Mouse (Mus musculus): Measurements from ENCODE around the gene Stard8.
"Not testable (repeated sequence)": the region's sequence is repeated elsewhere in the genome, so short reads cannot be mapped to it uniquely, and the experiment has no call there.

Gene Stard8

GRCm38 (mm10) chrX:99048111-99048510 lies 45.1 kb downstream of the Stard8 start:
- no peak for DNase-seq (ENCODE audit: low read depth)

GRCm38 (mm10) chrX:99049247-99049646 lies 46.2 kb downstream of the Stard8 start:
- peak; percentile 5 for DNase-seq (ENCODE audit: low read depth)

GRCm38 (mm10) chrX:99050736-99051481 lies 47.9 kb downstream of the Stard8 start:
- DNase-seq (ENCODE audit: low read depth), result no peak

GRCm38 (mm10) chrX:99052255-99052654 lies 49.2 kb downstream of the Stard8 start:
- DNase-seq (ENCODE audit: low read depth), result no peak

- no peak for DNase-seq (ENCODE audit: low read depth)
Observed at GRCm38 (mm10) chrX:99054512-99054911, 51.5 kb downstream of the Stard8 start.

GRCm38 (mm10) chrX:99057772-99058440 lies 54.9 kb downstream of the Stard8 start:
- DNase-seq (ENCODE audit: low read depth), result no peak

GRCm38 (mm10) chrX:99059119-99059518 lies 56.1 kb downstream of the Stard8 start:
- DNase-seq (ENCODE audit: low read depth), result no peak

GRCm38 (mm10) chrX:99065582-99065981 lies 62.5 kb downstream of the Stard8 start:
- DNase-seq (ENCODE audit: low read depth), result no peak

- no peak for DNase-seq (ENCODE audit: low read depth)
Observed at GRCm38 (mm10) chrX:99066550-99066949, 63.5 kb downstream of the Stard8 start.

GRCm38 (mm10) chrX:99067232-99067631 lies 64.2 kb downstream of the Stard8 start:
- DNase-seq (ENCODE audit: low read depth), result no peak

- no peak for DNase-seq (ENCODE audit: low read depth)
Observed at GRCm38 (mm10) chrX:99067671-99068151, 64.7 kb downstream of the Stard8 start.

GRCm38 (mm10) chrX:99071188-99071587 lies 68.1 kb downstream of the Stard8 start:
- no peak for DNase-seq (ENCODE audit: low read depth)

GRCm38 (mm10) chrX:99072596-99072995 lies 69.5 kb downstream of the Stard8 start:
- no peak for DNase-seq (ENCODE audit: low read depth)

GRCm38 (mm10) chrX:99075111-99075510 lies 72.1 kb downstream of the Stard8 start:
- DNase-seq (ENCODE audit: low read depth), result no peak

GRCm38 (mm10) chrX:99076460-99076859 lies 73.4 kb downstream of the Stard8 start:
- no peak for DNase-seq (ENCODE audit: low read depth)

GRCm38 (mm10) chrX:99078374-99078892 lies 75.4 kb downstream of the Stard8 start:
- DNase-seq (ENCODE audit: low read depth), result not testable (repeated sequence)

GRCm38 (mm10) chrX:99092704-99093103 lies 89.7 kb downstream of the Stard8 start:
- no peak for DNase-seq (ENCODE audit: low read depth)

- DNase-seq (ENCODE audit: low read depth), result not testable (repeated sequence)
Observed at GRCm38 (mm10) chrX:99111088-99111724, 108.2 kb downstream of the Stard8 start.

- no peak for DNase-seq (ENCODE audit: low read depth)
Observed at GRCm38 (mm10) chrX:99119510-99119909, 116.5 kb downstream of the Stard8 start.
